ENCODE assay signal across 17 mouse cellular contexts in genomic region chr13:116305721-116306120, GRCm38 (mm10). TPM values are rescaled to one million over a fixed set of nuclear protein-coding genes. Genes with fewer than 3 reads are reported as not detected.
A peak's percentile ranks its signal among the peaks of the same experiment; 100 is the strongest.
DNase-seq lines count a peak whose midpoint lies in the region; ATAC-seq lines count a peak whose summit lies in the region.
"Had no signal": no experiment of that assay in that cellular context is flagged by ENCODE, and none has a peak within 500 bp of the region (broad histone marks: within the 10 kb centered on the region; RNA-seq: fewer than 3 reads in every experiment).

No protein-coding gene starts in this region.

- no peaks in the 10 kb centered on the region for H3K9me3 ChIP-seq in heart, embryonic 13.5 days
- no peaks in the 10 kb centered on the region for H3K9me3 ChIP-seq in embryonic facial prominence, embryonic 12.5 days
- no peaks in the 10 kb centered on the region for H3K9me3 ChIP-seq in forebrain, embryonic 16.5 days (ENCODE audit: control insufficient read depth, low read length)
- no peaks in the 10 kb centered on the region for H3K9me3 ChIP-seq in neural tube, embryonic 12.5 days
- H3K9me3 ChIP-seq: intestine, embryonic 15.5 days; limb, embryonic 13.5 days had no signal

- no peak for DNase-seq in heart, postnatal 4 days
- DNase-seq in left cerebral cortex, adult 18-20 months (ENCODE audit: low spot score in 2 of 2), result no peak
- no peak for DNase-seq in cerebellum, postnatal 4 days (ENCODE audit: low spot score in 2 of 2)
- DNase-seq: adrenal gland, postnatal 36 days; kidney, postnatal 25 days; lung, adult 18-20 months; right cerebral cortex, postnatal 14 days; thymus, postnatal 25 days had no signal

- no peaks in the 10 kb centered on the region for H3K36me3 ChIP-seq in heart, embryonic 13.5 days
- H3K36me3 ChIP-seq in embryonic facial prominence, embryonic 12.5 days, result no peaks in the 10 kb centered on the region
- no peaks in the 10 kb centered on the region for H3K36me3 ChIP-seq in forebrain, embryonic 16.5 days (ENCODE audit: control insufficient read depth, insufficient read depth)
- no peaks in the 10 kb centered on the region for H3K36me3 ChIP-seq in neural tube, embryonic 12.5 days
- H3K36me3 ChIP-seq: intestine, embryonic 15.5 days; limb, embryonic 13.5 days had no signal

- WGBS in heart, embryonic 13.5 days, result 20% methylated on average over 2 of the region's 2 CpGs
- 9% methylated on average over 2 of the region's 2 CpGs for WGBS in embryonic facial prominence, embryonic 12.5 days
- 8% methylated on average over 2 of the region's 2 CpGs for WGBS in forebrain, embryonic 16.5 days
- 2% methylated on average over 2 of the region's 2 CpGs for WGBS in neural tube, embryonic 12.5 days

- H3K4me2 ChIP-seq in heart, embryonic 13.5 days, result peak overlapping the region; percentile 52
- peak overlapping the region; percentile 32; the same call in 1 of the 2 replicates for H3K4me2 ChIP-seq in embryonic facial prominence, embryonic 12.5 days (replicated peaks)
- H3K4me2 ChIP-seq in forebrain, embryonic 16.5 days (ENCODE audit: low read length), result peak overlapping the region; percentile 20
- peak overlapping the region; percentile 47 for H3K4me2 ChIP-seq in neural tube, embryonic 12.5 days (replicated peaks)
- H3K4me2 ChIP-seq: intestine, embryonic 15.5 days had no signal

- peaks cover 94% of the 10 kb centered on the region for H3K27me3 ChIP-seq in heart, embryonic 13.5 days (replicated peaks)
- H3K27me3 ChIP-seq in embryonic facial prominence, embryonic 12.5 days, result peaks cover 69% of the 10 kb centered on the region
- H3K27me3 ChIP-seq in forebrain, embryonic 16.5 days (replicated peaks; ENCODE audit: control insufficient read depth, insufficient read depth, low read length), result peaks cover 67% of the 10 kb centered on the region
- peaks cover 86% of the 10 kb centered on the region for H3K27me3 ChIP-seq in neural tube, embryonic 12.5 days (replicated peaks)

- no peak for ATAC-seq in heart, embryonic 13.5 days (ENCODE audit: extremely low read depth, insufficient number of reproducible peaks, low FRiP score, low TSS enrichment)
- ATAC-seq in embryonic facial prominence, embryonic 12.5 days (ENCODE audit: insufficient number of reproducible peaks, insufficient read depth, low FRiP score, low TSS enrichment), result no peak
- no peak for ATAC-seq in forebrain, embryonic 16.5 days
- ATAC-seq in neural tube, embryonic 12.5 days (ENCODE audit: low FRiP score, low read depth), result no peak
- no peak for ATAC-seq in megakaryocyte-erythroid progenitor cell, adult 5-6 weeks (replicated peaks; ENCODE audit: low FRiP score, low TSS enrichment, poor library complexity, severe bottlenecking)
- ATAC-seq: intestine, embryonic 15.5 days had no signal

- H3K4me3 ChIP-seq in heart, embryonic 13.5 days, result no peak overlapping the region
- H3K4me3 ChIP-seq in embryonic facial prominence, embryonic 12.5 days, result peak overlapping the region; percentile 23; the same call in 1 of the 2 replicates
- H3K4me3 ChIP-seq in forebrain, embryonic 16.5 days (replicated peaks; ENCODE audit: low read length), result peak overlapping the region; percentile 33
- peak overlapping the region; percentile 27 for H3K4me3 ChIP-seq in neural tube, embryonic 12.5 days
- H3K4me3 ChIP-seq: intestine, embryonic 15.5 days had no signal

- no peak overlapping the region for H3K9ac ChIP-seq in heart, embryonic 13.5 days
- H3K9ac ChIP-seq in embryonic facial prominence, embryonic 12.5 days, result no peak overlapping the region
- H3K9ac ChIP-seq in forebrain, embryonic 16.5 days (replicated peaks; ENCODE audit: low read depth, low read length), result no peak overlapping the region
- H3K9ac ChIP-seq in neural tube, embryonic 12.5 days, result peak overlapping the region; percentile 49
- H3K9ac ChIP-seq: intestine, embryonic 15.5 days; limb, embryonic 13.5 days had no signal

- H3K4me1 ChIP-seq in heart, embryonic 13.5 days, result 0 out of 2 replicates have a peak, but pooled peaks cover 4% of the 10 kb centered on the region
- H3K4me1 ChIP-seq in embryonic facial prominence, embryonic 12.5 days, result peaks cover 4% of the 10 kb centered on the region; the same call in 1 of the 2 replicates
- H3K4me1 ChIP-seq in forebrain, embryonic 16.5 days (replicated peaks; ENCODE audit: control insufficient read depth, insufficient read depth, low read length), result peaks cover 16% of the 10 kb centered on the region
- H3K4me1 ChIP-seq in neural tube, embryonic 12.5 days, result peaks cover 8% of the 10 kb centered on the region; the same call in 1 of the 2 replicates

- no peak overlapping the region for H3K27ac ChIP-seq in heart, embryonic 13.5 days (replicated peaks)
- no peak overlapping the region for H3K27ac ChIP-seq in embryonic facial prominence, embryonic 12.5 days
- H3K27ac ChIP-seq in forebrain, embryonic 16.5 days (ENCODE audit: low read length), result peak overlapping the region; percentile 23; the same call in 1 of the 2 replicates
- no peak overlapping the region for H3K27ac ChIP-seq in neural tube, embryonic 12.5 days
- H3K27ac ChIP-seq: intestine, embryonic 15.5 days; limb, embryonic 13.5 days; macrophage had no signal

RNA-seq across cellular contexts. Expression of gene Isl1, which starts 3.8 kb away (rescaled TPM):
- 3.0 and 4.7 TPM in 2 replicates for polyA plus RNA-seq in heart, embryonic 13.5 days (2015; fragmentation: Nextera tagmentation; extraction: Ambion mirVana)
- under 1 TPM; 0.55 to 0.81 TPM for total RNA-seq in heart, postnatal 4 days (2021)
- polyA plus RNA-seq in embryonic facial prominence, embryonic 12.5 days (2016; fragmentation: Nextera tagmentation; extraction: Ambion mirVana), result 44.8 and 55.6 TPM in 2 replicates
- polyA plus RNA-seq in forebrain, embryonic 16.5 days (2015; fragmentation: Nextera tagmentation; extraction: Ambion mirVana), result 49.7 and 61.5 TPM in 2 replicates
- 134 and 188 TPM in 2 replicates for polyA plus RNA-seq in neural tube, embryonic 12.5 days (2016; fragmentation: Nextera tagmentation; extraction: Ambion mirVana)
- 1 to 10 TPM; 1.2 to 1.4 TPM for total RNA-seq in left cerebral cortex, adult 18-20 months (2021)
- total RNA-seq in megakaryocyte-erythroid progenitor cell, adult 5-6 weeks (2014; fragmentation: Nextera tagmentation), result not detected in 2 replicates
- total RNA-seq in megakaryocyte-erythroid progenitor cell, adult 5-6 weeks (2017), result not detected in 2 replicates
- total RNA-seq: layer of hippocampus, postnatal 36 days had no signal
- polyA plus RNA-seq: macrophage had no signal
